Mouse (Mus musculus) kidney, embryonic 14.5 days (tissue): ENCODE measurements around the gene Arg2. TPM values are rescaled to one million over a fixed set of nuclear protein-coding genes. Genes with fewer than 3 reads are reported as not detected.

Experiments
- ATAC-seq: fragments of 200-750 bp; cut with Nextera tagmentation; 2 replicates; pipeline ENCODE4 v1.8.0; 2017; ENCODE audit warnings: moderate number of reproducible peaks, mild to moderate bottlenecking, moderate TSS enrichment, moderate library complexity; ENCODE audit not compliant: low FRiP score, low TSS enrichment
- H3K27ac ChIP-seq: fragments of 300-500 bp; sonication (generic); 2 replicates; pipeline ENCODE4 v1.5.1; 2014; ENCODE audit warnings: low read depth, mild to moderate bottlenecking, low read length, moderate library complexity, mixed read lengths
- H3K27me3 ChIP-seq: fragments of 300-500 bp; sonication (generic); 2 replicates; pipeline ENCODE4 v1.6.1; 2014; ENCODE audit warnings: mild to moderate bottlenecking, low read length; ENCODE audit not compliant: control insufficient read depth, insufficient read depth
- H3K36me3 ChIP-seq: fragments of 300-500 bp; sonication (generic); 2 replicates; pipeline ENCODE4 v1.6.1; 2014; ENCODE audit warnings: low read length, mixed read lengths; ENCODE audit not compliant: control insufficient read depth, insufficient read depth
- H3K4me1 ChIP-seq: fragments of 300-500 bp; sonication (generic); 2 replicates; pipeline ENCODE4 v1.6.1; 2014; ENCODE audit warnings: low read length, mixed read lengths; ENCODE audit not compliant: control insufficient read depth, insufficient read depth
- H3K4me2 ChIP-seq: fragments of 300-500 bp; sonication (generic); replicated peaks from 2 replicates; pipeline ENCODE4 v1.6.1; 2014; ENCODE audit warnings: low read depth, mild to moderate bottlenecking, low read length
- H3K4me3 ChIP-seq: fragments of 300-500 bp; sonication (generic); 2 replicates; pipeline ENCODE4 v1.5.1; 2014; ENCODE audit warnings: mild to moderate bottlenecking, low read length
- H3K9ac ChIP-seq: fragments of 300-500 bp; sonication (generic); 2 replicates; pipeline ENCODE4 v1.6.1; 2014; ENCODE audit warnings: low read depth, mild to moderate bottlenecking, low read length, moderate library complexity
- H3K9me3 ChIP-seq: fragments of 300-500 bp; sonication (generic); 2 replicates; pipeline ENCODE4 v1.6.1; 2016; ENCODE audit warnings: low read length; ENCODE audit not compliant: control insufficient read depth
- WGBS: fragments of 180-500 bp; shearing (Covaris S2); extraction: QIAGEN DNeasy Blood & Tissue Kit; methylation state at CpG from one replicate; pipeline ENCODE4 v1.1.7; 2014; 5-methylcytosine and 5-hydroxymethylcytosine counted together
- polyA plus RNA-seq: library from polyadenylated mRNA; unstranded; fragments of >200 nt; fragmentation: Nextera tagmentation; extraction: Ambion mirVana; gene quantifications from 2 replicates; pipeline ENCODE4 v1.2.1, GENCODE M21; 2014

Gene Arg2
- polyA plus RNA-seq, 1 experiment from 2014 or later = 18.0 TPM

DNA sequence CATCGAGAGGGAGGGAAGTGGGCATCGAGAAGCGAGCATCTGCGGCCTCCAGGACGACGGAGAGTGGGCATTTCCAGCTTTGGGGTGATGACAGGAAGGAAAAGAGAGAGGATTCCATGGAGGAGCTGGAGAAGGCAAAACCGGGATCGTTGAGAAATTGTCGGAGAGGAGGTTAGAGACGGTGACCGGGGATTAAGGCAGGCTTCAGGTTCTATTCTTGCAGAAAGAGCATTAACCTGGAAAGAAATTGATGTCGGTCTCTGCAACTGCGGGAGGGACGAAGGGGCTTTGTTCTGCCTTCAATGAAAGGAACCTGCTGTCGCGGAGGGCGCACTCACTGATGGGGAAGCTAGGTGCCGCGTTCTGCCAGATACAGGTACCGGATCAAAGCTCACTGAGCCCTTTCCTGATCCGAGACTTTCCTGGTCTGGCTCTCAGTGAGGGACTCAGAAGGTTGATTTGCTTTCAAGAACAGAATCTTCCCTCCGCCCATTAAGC is 650 bp downstream of the Arg2 start:
- 0% methylated on average over 22 of the region's 22 CpGs for WGBS
- H3K27me3 ChIP-seq = peaks cover 32% of the 10 kb centered on the region
- ATAC-seq = no peak
- no peak overlapping the region for H3K27ac ChIP-seq
- no peaks in the 10 kb centered on the region for H3K36me3 ChIP-seq
- no peaks in the 10 kb centered on the region for H3K9me3 ChIP-seq
- no peaks in the 10 kb centered on the region for H3K4me1 ChIP-seq
- H3K4me2 ChIP-seq = peak overlapping the region; percentile 49
- H3K9ac ChIP-seq = peak overlapping the region; percentile 24
- peak overlapping the region; percentile 31 for H3K4me3 ChIP-seq

DNA sequence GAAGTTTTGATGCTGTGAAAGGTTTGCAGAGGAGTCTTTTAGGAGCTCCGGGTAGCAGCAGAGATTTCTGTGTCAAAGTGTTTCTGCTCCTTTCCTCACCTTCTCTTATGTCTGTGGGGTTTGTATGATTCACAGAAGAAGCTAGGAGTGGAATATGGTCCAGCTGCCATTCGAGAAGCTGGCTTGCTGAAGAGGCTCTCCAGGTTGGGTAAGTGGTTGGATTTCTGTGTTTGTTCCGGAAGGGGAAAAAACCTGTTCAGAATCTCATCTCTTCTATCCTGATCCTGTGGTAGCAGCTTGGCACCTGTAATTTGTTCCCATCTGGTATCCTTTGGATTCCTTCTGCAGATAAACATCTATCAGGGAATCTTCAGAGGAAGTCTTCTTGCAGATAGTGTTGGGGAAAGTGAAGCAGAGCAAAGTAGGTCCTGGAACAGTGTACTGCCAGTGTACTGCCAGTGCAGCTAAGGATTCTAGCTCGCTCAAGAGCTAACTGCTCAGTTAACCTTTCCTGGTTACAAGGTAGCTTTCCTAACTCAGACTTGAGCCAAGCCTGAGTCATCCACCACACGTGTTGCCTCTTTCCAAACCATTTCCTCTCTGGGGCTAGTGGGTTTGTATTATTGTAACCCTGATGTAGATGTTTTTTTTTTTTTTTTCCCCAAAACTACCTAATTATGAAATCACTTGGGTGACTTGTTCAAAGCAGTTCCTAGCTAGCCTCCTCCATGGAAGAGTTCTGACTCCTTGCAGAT is 1.3 kb downstream of the Arg2 start:
- Histone ChIP-seq H3K4me2 (peak overlapping the region; percentile 49; the same call in 1 of the 2 replicates), H3K27ac (no peak overlapping the region), H3K36me3 (no peaks in the 10 kb centered on the region), H3K9ac (no peak overlapping the region), H3K9me3 (no peaks in the 10 kb centered on the region), H3K4me3 (peak overlapping the region; percentile 31; the same call in 1 of the 2 replicates), H3K4me1 (no peaks in the 10 kb centered on the region), H3K27me3 (peaks cover 32% of the 10 kb centered on the region)
- WGBS = 23% methylated on average over 5 of the region's 5 CpGs
- ATAC-seq = no peak

DNA sequence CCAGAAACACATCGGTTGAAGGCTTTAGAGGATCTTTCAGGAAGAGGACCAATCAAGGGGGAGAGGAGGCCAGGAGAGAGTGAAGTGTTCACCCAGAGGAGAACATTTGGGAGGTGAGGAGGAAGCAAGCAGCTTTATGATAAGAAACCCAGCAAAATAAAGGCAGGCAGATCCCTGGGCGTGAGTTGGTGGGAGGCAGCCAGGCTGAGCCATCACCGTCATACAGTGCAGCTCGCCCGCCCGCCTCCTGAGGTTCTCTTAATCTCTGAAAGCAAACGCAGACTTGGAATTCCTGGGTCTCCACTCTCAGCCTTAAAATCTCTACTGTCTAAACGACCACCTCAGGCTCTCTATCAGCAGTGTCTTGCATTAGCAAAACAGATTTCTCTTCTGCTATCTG is 4.1 kb downstream of the Arg2 start:
- no peaks in the 10 kb centered on the region for H3K9me3 ChIP-seq
- no peak for ATAC-seq
- no peaks in the 10 kb centered on the region for H3K4me1 ChIP-seq
- H3K4me3 ChIP-seq = no peak overlapping the region
- no peak overlapping the region for H3K9ac ChIP-seq
- WGBS = 45% methylated on average over 8 of the region's 8 CpGs
- no peaks in the 10 kb centered on the region for H3K36me3 ChIP-seq
- no peak overlapping the region for H3K4me2 ChIP-seq
- H3K27me3 ChIP-seq = peaks cover 30% of the 10 kb centered on the region
- no peak overlapping the region; the same call in 1 of the 2 replicates for H3K27ac ChIP-seq

DNA sequence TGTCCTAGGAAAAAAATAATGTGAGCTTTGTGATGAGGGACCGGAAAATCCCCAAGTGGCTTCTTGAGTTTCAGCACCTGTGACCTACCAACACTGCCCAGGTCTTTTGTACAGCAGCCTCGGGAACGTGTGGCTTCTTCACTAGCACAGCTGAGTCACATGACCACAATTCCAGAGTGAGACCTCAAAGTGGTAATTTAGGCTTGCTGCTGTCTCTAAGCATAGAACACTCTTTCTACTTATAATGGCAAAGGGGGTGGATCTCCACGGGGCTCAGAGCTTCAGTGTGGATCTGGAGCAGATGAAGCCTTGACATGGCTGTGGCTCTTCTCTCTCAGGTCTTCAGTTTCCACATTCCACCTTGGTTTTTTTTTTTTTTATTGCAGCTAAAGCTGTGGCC is 4.5 kb downstream of the Arg2 start:
- Histone ChIP-seq H3K4me1 (no peaks in the 10 kb centered on the region), H3K9me3 (no peaks in the 10 kb centered on the region), H3K36me3 (no peaks in the 10 kb centered on the region), H3K4me3 (no peak overlapping the region), H3K27ac (no peak overlapping the region; the same call in 1 of the 2 replicates), H3K9ac (no peak overlapping the region), H3K27me3 (peaks cover 30% of the 10 kb centered on the region), H3K4me2 (no peak overlapping the region)
- ATAC-seq = no peak
- WGBS = 29% methylated on average over 4 of the region's 4 CpGs

DNA sequence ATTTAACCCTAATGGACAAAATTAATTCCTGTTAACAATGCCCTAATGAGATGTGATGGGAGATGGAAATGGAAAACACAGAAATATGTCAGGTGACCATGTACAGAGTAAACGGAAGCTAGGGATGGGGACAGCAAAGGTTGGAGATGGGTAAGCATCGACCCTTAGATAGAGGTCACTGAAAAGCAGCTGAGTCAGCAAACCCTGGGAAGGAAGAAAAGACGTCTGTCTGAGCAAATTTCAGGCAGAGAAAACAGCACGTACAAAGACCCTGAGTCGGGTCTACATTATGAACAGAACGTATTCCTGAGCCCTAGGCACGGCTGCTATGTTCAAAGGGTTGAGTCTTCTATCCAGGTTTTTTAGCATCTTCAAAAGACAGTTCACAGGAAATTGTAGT is 6.4 kb downstream of the Arg2 start:
- Histone ChIP-seq H3K9ac (no peak overlapping the region), H3K4me2 (no peak overlapping the region), H3K36me3 (no peaks in the 10 kb centered on the region), H3K4me1 (no peaks in the 10 kb centered on the region), H3K4me3 (no peak overlapping the region), H3K27ac (no peak overlapping the region), H3K27me3 (peaks cover 13% of the 10 kb centered on the region), H3K9me3 (no peaks in the 10 kb centered on the region)
- WGBS = 71% methylated on average over 7 of the region's 7 CpGs
- ATAC-seq = no peak

DNA sequence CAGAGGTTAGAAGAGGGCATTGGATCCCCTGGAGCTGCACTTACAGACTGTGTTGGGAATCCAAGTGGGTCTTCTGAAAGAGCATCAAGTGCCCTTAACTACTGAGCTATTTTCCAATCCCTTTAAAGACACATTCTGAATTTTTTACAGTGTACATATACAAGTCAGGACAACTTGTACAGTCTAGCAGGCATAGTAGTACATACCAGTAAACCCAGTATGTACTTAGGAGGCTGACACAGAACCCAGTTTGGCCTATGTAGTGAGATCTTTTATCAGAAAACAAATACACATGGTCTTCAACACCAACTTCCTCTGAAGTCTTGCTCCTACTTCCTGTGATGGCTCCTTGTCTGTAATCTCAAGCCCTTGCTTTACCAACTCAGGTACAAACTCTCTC is 8.4 kb downstream of the Arg2 start:
- Histone ChIP-seq H3K27me3 (no peaks in the 10 kb centered on the region), H3K4me2 (no peak overlapping the region), H3K4me3 (no peak overlapping the region), H3K36me3 (no peaks in the 10 kb centered on the region), H3K27ac (no peak overlapping the region), H3K9ac (no peak overlapping the region), H3K4me1 (no peaks in the 10 kb centered on the region), H3K9me3 (no peaks in the 10 kb centered on the region)
- no peak for ATAC-seq

DNA sequence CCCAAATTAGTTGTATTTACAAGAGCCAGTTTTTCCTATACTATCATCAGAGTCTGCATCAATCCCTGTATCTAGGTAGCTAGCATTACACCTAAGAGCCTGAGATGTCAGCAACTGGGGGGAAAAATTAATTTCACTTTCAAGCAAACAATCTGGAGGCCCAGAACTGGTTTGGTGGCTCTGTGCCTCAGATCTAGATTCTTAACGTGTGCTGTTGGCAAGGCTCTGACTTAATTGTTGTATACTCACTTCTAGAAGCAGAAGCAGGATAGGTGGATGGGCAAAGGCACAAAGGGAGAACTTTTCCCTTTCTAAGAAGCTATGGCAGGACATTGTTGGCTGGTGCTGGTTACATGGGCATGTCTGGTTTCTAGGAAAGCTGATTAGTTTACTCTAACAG is 8.8 kb downstream of the Arg2 start:
- no peaks in the 10 kb centered on the region for H3K4me1 ChIP-seq
- WGBS = 65% methylated on average over 1 of the region's 1 CpGs

DNA sequence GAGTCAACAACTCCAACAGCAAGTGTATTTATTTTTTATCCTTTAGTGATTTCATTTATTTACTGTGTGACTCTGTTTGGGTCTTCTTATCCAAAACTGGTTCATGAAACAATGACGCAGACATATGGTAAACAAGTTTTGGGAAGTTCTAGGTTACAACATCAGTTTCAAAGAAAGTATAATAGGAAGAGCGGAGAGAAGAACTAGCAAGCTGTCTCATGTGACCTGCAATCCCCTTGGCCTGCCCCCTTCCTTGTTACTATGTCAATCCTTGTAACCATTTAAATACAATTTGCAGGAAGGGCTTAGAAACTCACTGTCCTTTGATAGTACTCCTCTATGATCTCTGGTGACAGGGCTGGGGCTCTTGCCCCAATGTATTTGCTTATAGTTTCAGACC is 10.2 kb downstream of the Arg2 start:
- H3K4me3 ChIP-seq = no peak overlapping the region
- H3K27me3 ChIP-seq = no peaks in the 10 kb centered on the region
- 87% methylated on average over 2 of the region's 2 CpGs for WGBS
- H3K4me2 ChIP-seq = no peak overlapping the region
- no peaks in the 10 kb centered on the region for H3K4me1 ChIP-seq
- H3K9ac ChIP-seq = no peak overlapping the region
- no peak overlapping the region for H3K27ac ChIP-seq
- no peak for ATAC-seq
- no peaks in the 10 kb centered on the region for H3K9me3 ChIP-seq
- no peaks in the 10 kb centered on the region for H3K36me3 ChIP-seq

More for the DNA sequence above, 8.8 kb downstream of the Arg2 start:
- H3K9me3 ChIP-seq = no peaks in the 10 kb centered on the region
- no peaks in the 10 kb centered on the region for H3K27me3 ChIP-seq
- H3K4me2 ChIP-seq = no peak overlapping the region
- H3K4me3 ChIP-seq = no peak overlapping the region
- no peaks in the 10 kb centered on the region for H3K36me3 ChIP-seq
- no peak overlapping the region for H3K9ac ChIP-seq
- no peak for ATAC-seq
- no peak overlapping the region for H3K27ac ChIP-seq

DNA sequence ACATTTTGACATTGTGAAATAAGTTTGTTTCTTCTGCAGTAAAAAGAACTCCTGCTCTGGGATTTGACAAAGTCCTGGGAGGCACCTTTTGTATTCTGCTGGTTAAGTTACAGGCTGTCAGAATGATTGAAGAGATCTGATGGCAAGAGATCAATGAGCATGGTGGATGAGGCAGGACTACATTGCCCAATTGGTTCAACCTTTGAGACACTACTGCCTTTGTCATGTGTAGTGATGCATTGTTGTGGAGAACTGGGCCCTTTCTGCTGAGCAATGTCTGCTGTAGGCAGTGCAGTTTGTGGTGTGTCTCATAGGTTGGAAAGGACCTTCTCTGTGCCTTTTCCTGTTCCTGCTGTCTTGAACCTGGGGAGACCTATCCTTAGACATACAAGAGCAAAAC is 10.8 kb downstream of the Arg2 start:
- Histone ChIP-seq H3K36me3 (no peaks in the 10 kb centered on the region), H3K4me2 (no peak overlapping the region), H3K4me3 (no peak overlapping the region), H3K9me3 (no peaks in the 10 kb centered on the region), H3K27ac (no peak overlapping the region), H3K9ac (no peak overlapping the region), H3K4me1 (no peaks in the 10 kb centered on the region), H3K27me3 (no peaks in the 10 kb centered on the region)
- no peak for ATAC-seq
